Mouse (Mus musculus) hindbrain, embryonic 14.5 days (tissue): ENCODE results near the gene Slc2a8. TPM values are rescaled to one million over a fixed set of nuclear protein-coding genes. Genes with fewer than 3 reads are reported as not detected.
"Not testable (repeated sequence)": the region's sequence is repeated elsewhere in the genome, so short reads cannot be mapped to it uniquely, and the experiment has no call there.

Experiments used
- ATAC-seq: fragments of 200-750 bp; cut with Nextera tagmentation; 2 replicates; pipeline ENCODE4 v1.8.0; 2017; ENCODE audit warnings: moderate number of reproducible peaks, mild to moderate bottlenecking, moderate TSS enrichment, moderate library complexity; ENCODE audit not compliant: low FRiP score
- DNase-seq: peaks from one replicate; pipeline ENCODE4 v3.0.0-alpha.2; 2015; ENCODE audit warnings: low spot score
- H3K27ac ChIP-seq: fragments of 300-500 bp; sonication (generic); 2 replicates; pipeline ENCODE4 v1.5.1; 2014; ENCODE audit warnings: mild to moderate bottlenecking, moderate library complexity
- H3K27me3 ChIP-seq: fragments of 300-500 bp; sonication (generic); 2 replicates; pipeline ENCODE4 v1.6.1; 2014; ENCODE audit warnings: mild to moderate bottlenecking, low read length, mixed read lengths; ENCODE audit not compliant: control insufficient read depth, insufficient read depth
- H3K36me3 ChIP-seq: fragments of 300-500 bp; sonication (generic); replicated peaks from 2 replicates; pipeline ENCODE4 v1.6.1; 2014; ENCODE audit not compliant: control insufficient read depth, insufficient read depth
- H3K4me1 ChIP-seq: fragments of 300-500 bp; sonication (generic); replicated peaks from 2 replicates; pipeline ENCODE4 v1.6.1; 2014; ENCODE audit warnings: antibody characterized with exemption, low read length, mixed read lengths; ENCODE audit not compliant: control insufficient read depth, insufficient read depth
- H3K4me2 ChIP-seq: fragments of 300-500 bp; sonication (generic); replicated peaks from 2 replicates; pipeline ENCODE4 v1.6.1; 2014; ENCODE audit warnings: mild to moderate bottlenecking, moderate library complexity
- H3K4me3 ChIP-seq: fragments of 300-500 bp; sonication (generic); replicated peaks from 2 replicates; pipeline ENCODE4 v1.5.1; 2014; ENCODE audit warnings: mild to moderate bottlenecking, low read length
- H3K9ac ChIP-seq: fragments of 300-500 bp; sonication (generic); 2 replicates; pipeline ENCODE4 v1.6.1; 2014
- H3K9me3 ChIP-seq: fragments of 300-500 bp; sonication (generic); 2 replicates; pipeline ENCODE4 v1.6.1; 2016; ENCODE audit warnings: low read length; ENCODE audit not compliant: control insufficient read depth
- WGBS: fragments of 180-500 bp; shearing (Covaris S2); extraction: QIAGEN DNeasy Blood & Tissue Kit; methylation state at CpG from one replicate; pipeline ENCODE4 v1.1.7; 2014; 5-methylcytosine and 5-hydroxymethylcytosine counted together
- polyA plus RNA-seq: library from polyadenylated mRNA; unstranded; fragments of >200 nt; fragmentation: Nextera tagmentation; extraction: Ambion mirVana; gene quantifications from 2 replicates; pipeline ENCODE4 v1.2.1, GENCODE M21; 2014

Gene Slc2a8
- polyA plus RNA-seq, result 16.3 and 17.4 TPM in 2 replicates

DNA sequence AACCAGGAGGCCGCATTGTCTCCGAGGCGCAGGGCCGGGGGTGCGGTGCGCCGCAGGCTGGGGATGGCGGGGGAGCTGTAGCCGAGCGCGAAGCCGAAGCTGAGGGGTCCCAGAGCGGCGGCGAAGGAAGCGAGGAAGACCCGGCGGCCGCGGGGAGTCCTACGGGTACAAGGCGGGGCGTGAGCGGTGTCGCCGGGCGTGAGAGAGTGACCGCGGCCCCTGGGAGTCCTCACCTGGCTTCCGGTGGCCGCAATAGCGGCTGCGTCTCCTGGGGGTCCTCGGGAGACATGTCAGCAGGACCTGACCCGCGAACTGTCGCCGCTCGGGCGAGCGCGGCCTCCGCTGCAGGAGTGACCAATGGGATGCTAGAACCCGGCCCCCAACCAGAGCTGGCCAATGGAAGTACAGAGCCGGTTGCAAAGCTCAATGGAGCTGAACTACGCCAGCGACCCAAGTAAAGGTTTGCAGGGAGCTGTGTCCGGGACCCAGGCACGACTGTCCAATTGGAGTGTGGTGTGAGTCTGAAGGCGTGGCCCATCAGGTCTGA is at the start of gene Slc2a8:
Gene Slc2a8, minus strand, starts transcription at position 359 of the 547 bp plus-strand sequence.
- peaks cover 4% of the 10 kb centered on the region; the same call in 1 of the 2 replicates for H3K36me3 ChIP-seq
- peak; percentile 98 for ATAC-seq
- under 1% methylated on average over 47 of the region's 50 CpGs for WGBS
- H3K9me3 ChIP-seq, result no peaks in the 10 kb centered on the region
- H3K4me3 ChIP-seq, result peak within 1 kb of the TSS; percentile 87
- no peaks in the 10 kb centered on the region for H3K27me3 ChIP-seq
- H3K27ac ChIP-seq, result peak within 1 kb of the TSS; percentile 77
- DNase-seq, result peak; percentile 86
- peak within 1 kb of the TSS; percentile 98 for H3K4me2 ChIP-seq
- peak within 1 kb of the TSS; percentile 93 for H3K9ac ChIP-seq
- peaks cover 24% of the 10 kb centered on the region for H3K4me1 ChIP-seq

DNA sequence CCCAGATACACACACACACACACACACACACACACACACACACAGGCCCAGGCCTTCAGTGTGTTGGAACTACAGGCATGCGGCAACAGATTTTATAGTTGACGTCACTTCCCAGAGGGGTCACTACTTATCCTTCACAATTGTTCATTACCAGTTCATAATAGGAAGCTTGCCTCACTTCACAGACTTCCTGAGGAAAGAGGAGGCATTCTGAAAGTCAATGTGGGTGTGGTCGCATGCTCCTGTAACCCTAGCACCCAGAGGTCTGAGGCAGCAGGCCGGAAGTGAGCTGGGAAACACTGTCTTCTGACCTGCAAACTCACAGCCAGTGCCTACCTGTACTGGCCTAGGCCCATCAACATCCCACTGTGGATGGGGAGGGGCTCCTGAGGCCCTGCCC is 43.2 kb upstream of the Slc2a8 start:
- no peaks in the 10 kb centered on the region for H3K27me3 ChIP-seq
- peaks cover 10% of the 10 kb centered on the region for H3K36me3 ChIP-seq
- no peak overlapping the region for H3K27ac ChIP-seq
- 82% methylated on average over 4 of the region's 4 CpGs for WGBS
- DNase-seq (no peak), ATAC-seq (no peak)
- no peak overlapping the region for H3K9ac ChIP-seq
- no peak overlapping the region for H3K4me2 ChIP-seq
- no peak overlapping the region for H3K4me3 ChIP-seq
- H3K9me3 ChIP-seq, result no peaks in the 10 kb centered on the region
- H3K4me1 ChIP-seq, result no peaks in the 10 kb centered on the region

DNA sequence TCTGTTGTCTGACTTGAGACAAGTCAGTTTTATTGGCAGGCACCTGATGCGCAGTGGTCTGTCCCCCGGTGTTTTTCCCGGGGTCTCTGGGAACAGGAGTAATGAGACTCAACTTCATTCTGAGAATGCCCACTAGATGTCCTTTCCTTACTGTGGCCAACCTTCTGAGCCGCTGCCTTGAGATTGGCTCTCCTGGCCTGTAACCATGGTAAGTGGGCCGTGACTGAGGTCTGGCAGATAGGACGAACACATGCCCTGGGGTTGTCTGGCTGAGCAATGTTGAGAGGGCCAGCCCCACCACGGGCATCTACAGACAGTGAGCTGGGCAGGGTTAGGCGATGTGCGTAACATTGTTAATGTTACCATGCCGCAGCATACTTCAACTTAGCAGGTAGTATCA is 42.7 kb upstream of the Slc2a8 start:
- WGBS, result 69% methylated on average over 10 of the region's 10 CpGs
- Histone ChIP-seq H3K9me3 (no peaks in the 10 kb centered on the region), H3K27ac (no peak overlapping the region), H3K4me2 (no peak overlapping the region), H3K36me3 (0 out of 2 replicates have a peak, but pooled peaks cover 9% of the 10 kb centered on the region), H3K4me3 (no peak overlapping the region), H3K27me3 (no peaks in the 10 kb centered on the region), H3K9ac (no peak overlapping the region), H3K4me1 (no peaks in the 10 kb centered on the region)
- no peak for ATAC-seq
- no peak for DNase-seq

DNA sequence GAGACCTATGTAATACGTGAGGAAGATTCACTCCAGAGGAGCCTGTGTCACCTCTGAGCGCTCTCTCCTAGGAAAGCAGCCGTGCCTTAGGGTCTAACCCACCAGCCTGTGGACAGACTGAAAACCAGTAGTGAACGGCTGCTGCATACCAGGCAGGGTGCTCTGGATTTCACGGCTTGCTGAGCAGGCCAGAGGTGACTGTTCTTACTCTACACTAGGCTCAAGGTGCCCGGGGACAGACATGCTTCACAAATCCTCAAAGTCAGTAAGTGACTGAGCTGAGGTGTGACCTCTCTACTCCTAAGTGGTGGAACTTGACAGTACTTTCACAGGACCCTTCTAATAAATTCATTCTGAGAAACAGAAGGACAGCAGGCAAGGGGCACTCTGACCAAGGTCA is 41.0 kb upstream of the Slc2a8 start:
- H3K27ac ChIP-seq, result no peak overlapping the region
- no peaks in the 10 kb centered on the region for H3K9me3 ChIP-seq
- DNase-seq, result no peak
- ATAC-seq, result no peak
- no peak overlapping the region for H3K4me2 ChIP-seq
- H3K4me3 ChIP-seq, result no peak overlapping the region
- H3K27me3 ChIP-seq, result no peaks in the 10 kb centered on the region
- no peak overlapping the region for H3K9ac ChIP-seq
- 79% methylated on average over 6 of the region's 6 CpGs for WGBS
- H3K36me3 ChIP-seq, result 0 out of 2 replicates have a peak, but pooled peaks cover 8% of the 10 kb centered on the region
- no peaks in the 10 kb centered on the region for H3K4me1 ChIP-seq

DNA sequence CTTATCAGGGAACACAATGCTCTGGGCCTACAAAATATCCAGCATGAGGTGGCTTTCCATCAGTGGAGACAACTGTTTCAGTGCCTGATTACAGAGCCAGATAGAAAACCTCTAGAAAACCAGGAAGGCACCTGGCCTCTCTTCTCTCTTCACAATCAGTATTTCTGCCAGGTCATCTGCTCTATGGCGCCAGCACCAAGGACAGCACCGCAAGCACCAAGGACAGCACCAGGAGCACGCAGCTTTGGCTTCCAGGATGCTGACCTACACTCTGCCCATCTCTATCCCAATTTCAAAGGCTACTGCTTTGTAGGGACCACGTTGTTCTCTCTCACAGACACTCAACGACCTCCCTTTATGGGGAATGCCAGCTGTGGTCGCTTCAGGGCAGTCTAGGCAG is 36.1 kb upstream of the Slc2a8 start:
- H3K27ac ChIP-seq, result no peak overlapping the region
- H3K36me3 ChIP-seq, result peaks cover 6% of the 10 kb centered on the region
- H3K9me3 ChIP-seq, result no peaks in the 10 kb centered on the region
- 14% methylated on average over 6 of the region's 6 CpGs for WGBS
- no peak overlapping the region for H3K4me3 ChIP-seq
- ATAC-seq (no peak), DNase-seq (no peak)
- H3K4me2 ChIP-seq, result no peak overlapping the region
- no peaks in the 10 kb centered on the region for H3K4me1 ChIP-seq
- no peaks in the 10 kb centered on the region for H3K27me3 ChIP-seq
- H3K9ac ChIP-seq, result no peak overlapping the region

DNA sequence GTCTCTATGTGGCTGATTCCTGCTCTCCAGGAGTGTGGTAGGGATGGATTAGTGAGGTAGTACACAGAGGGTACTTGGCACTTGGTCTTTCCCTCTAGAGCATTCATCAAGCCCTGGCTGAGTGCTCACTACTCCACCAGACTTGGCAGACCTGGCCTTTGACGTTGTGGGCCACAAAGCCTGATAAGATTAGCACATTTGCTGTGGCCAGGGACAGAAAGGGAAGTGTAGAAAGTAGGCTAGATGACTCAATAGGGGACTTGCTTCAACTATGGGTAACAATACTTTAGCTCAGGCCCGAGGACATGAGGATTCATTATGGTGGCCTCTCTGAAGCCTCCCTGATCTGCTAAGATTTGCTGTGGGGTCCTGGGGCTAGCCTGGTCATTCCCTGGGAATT is 35.3 kb upstream of the Slc2a8 start:
- peaks cover 6% of the 10 kb centered on the region for H3K36me3 ChIP-seq
- no peaks in the 10 kb centered on the region for H3K9me3 ChIP-seq
- no peaks in the 10 kb centered on the region for H3K27me3 ChIP-seq
- no peak overlapping the region for H3K9ac ChIP-seq
- no peak overlapping the region for H3K27ac ChIP-seq
- H3K4me1 ChIP-seq, result no peaks in the 10 kb centered on the region
- no peak overlapping the region for H3K4me2 ChIP-seq
- 76% methylated on average over 2 of the region's 2 CpGs for WGBS
- H3K4me3 ChIP-seq, result no peak overlapping the region
- ATAC-seq (no peak), DNase-seq (no peak)

DNA sequence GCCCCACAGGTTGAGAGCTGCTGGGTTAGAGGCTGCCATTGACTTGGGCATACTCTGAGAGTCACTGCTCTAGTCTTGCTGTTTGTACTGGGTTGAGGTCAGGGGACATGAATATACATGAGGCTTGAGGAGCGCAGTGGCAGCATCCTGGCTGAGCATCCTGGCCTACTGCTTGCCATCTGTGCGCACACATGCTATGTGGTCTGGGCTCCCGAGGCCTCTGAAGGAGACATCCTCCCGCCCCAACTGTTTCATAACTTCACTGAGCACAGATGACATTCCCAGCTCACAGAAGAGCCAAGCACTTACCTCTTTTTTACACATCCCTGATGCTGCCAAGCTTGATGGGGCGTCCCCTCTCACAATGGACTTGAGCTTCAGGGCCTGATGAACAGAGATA is 33.0 kb upstream of the Slc2a8 start:
- Histone ChIP-seq H3K9ac (no peak overlapping the region), H3K4me3 (no peak overlapping the region), H3K27ac (no peak overlapping the region), H3K4me1 (no peaks in the 10 kb centered on the region), H3K27me3 (no peaks in the 10 kb centered on the region), H3K9me3 (no peaks in the 10 kb centered on the region), H3K4me2 (no peak overlapping the region), H3K36me3 (peaks cover 6% of the 10 kb centered on the region)
- DNase-seq, result no peak
- 54% methylated on average over 5 of the region's 5 CpGs for WGBS
- ATAC-seq, result no peak

DNA sequence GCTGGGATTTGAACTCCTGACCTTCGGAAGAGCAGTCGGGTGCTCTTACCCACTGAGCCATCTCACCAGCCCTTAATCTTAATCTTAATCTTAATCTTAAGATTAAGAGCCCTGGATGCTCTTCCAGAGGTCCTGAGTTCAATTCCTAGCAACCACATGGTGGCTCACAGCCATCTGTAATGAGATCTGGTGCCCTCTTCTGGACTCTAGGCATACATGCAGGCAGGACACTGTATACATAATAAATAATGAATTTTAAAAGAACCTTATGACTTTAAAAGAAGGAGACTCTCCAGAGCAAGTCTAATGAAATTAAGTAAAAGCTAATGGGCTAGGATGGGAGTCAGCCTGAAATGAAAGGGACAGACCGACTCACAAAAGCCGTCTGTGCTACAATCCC is 27.2 kb upstream of the Slc2a8 start:
- H3K36me3 ChIP-seq, result peaks cover 29% of the 10 kb centered on the region
- H3K4me2 ChIP-seq, H3K9me3 ChIP-seq, H3K4me1 ChIP-seq, H3K27ac ChIP-seq, H3K9ac ChIP-seq, H3K27me3 ChIP-seq, ATAC-seq, H3K4me3 ChIP-seq, DNase-seq: not testable (repeated sequence)
- 87% methylated on average over 4 of the region's 4 CpGs for WGBS

DNA sequence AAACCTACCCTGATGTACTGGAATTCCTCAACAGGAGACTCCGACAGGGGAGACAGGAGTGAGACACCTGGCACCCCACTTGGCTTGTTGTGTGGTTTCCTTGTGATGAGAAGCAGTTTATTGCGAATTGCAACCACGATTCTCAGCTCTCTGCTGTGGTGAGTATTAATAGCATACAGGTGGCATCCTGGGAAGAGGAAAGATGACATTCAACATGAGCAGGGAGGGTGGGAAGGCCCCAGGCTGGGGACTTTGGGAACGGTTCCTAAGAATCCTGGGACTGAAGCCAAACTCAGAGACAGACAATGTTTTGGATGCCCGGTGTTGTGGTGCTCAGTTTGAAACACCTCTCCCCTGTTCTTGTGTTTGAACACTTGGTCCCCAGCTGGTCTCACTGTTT is 23.2 kb upstream of the Slc2a8 start:
- Histone ChIP-seq H3K9me3 (no peaks in the 10 kb centered on the region), H3K9ac (no peak overlapping the region), H3K27ac (no peak overlapping the region), H3K36me3 (peaks cover 41% of the 10 kb centered on the region; the same call in 1 of the 2 replicates), H3K4me3 (no peak overlapping the region), H3K27me3 (no peaks in the 10 kb centered on the region), H3K4me1 (no peaks in the 10 kb centered on the region), H3K4me2 (no peak overlapping the region)
- DNase-seq, result no peak
- no peak for ATAC-seq
- whole genome bisulfite sequencing, result 72% methylated on average over 5 of the region's 5 CpGs

DNA sequence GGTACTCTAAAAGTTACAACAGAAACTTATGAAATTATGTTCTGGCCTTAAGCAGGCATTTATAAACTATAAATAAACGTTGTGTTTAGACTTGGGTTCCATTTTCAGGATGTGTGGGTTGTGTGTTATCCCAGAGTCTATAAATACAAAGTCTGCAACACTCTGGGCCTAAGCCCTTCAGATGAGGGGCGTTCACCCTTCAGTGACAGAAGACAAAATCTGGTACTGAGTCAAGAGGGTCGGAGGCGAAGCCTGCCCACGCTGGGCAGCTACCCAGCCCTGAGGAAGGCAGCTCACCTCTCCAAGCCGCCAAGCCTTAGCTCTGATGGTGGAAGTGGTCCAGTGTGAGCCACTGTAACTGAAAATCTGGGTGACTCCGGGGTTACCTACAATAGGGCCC is 20.3 kb upstream of the Slc2a8 start:
- Histone ChIP-seq H3K4me2 (no peak overlapping the region), H3K9ac (no peak overlapping the region), H3K36me3 (peaks cover 41% of the 10 kb centered on the region; the same call in 1 of the 2 replicates), H3K4me1 (no peaks in the 10 kb centered on the region), H3K4me3 (no peak overlapping the region), H3K27ac (no peak overlapping the region), H3K27me3 (no peaks in the 10 kb centered on the region), H3K9me3 (no peaks in the 10 kb centered on the region)
- ATAC-seq (no peak), DNase-seq (no peak)
- 92% methylated on average over 7 of the region's 7 CpGs for WGBS
